Mouse (Mus musculus) forebrain, embryonic 14.5 days (tissue): ENCODE measurements at regions not wholly inside any gene's neighbourhood (a gene's known extent, or its start where the extent isn't known, plus 50 kb on each side); places are given as distances from the start of the nearest gene placed in this dataset.
"Not testable (repeated sequence)": the region's sequence is repeated elsewhere in the genome, so short reads cannot be mapped to it uniquely, and the experiment has no call there.

Experiments used
- ATAC-seq: fragments of 200-750 bp; cut with Nextera tagmentation; 2 replicates; pipeline ENCODE4 v1.8.0; 2017; ENCODE audit warnings: mild to moderate bottlenecking, moderate library complexity
- DNase-seq: peaks from one replicate; pipeline ENCODE4 v3.0.0-alpha.2; 2015; ENCODE audit warnings: low spot score
- H3K27ac ChIP-seq: fragments of 300-500 bp; sonication (generic); 2 replicates; pipeline ENCODE4 v1.5.1; 2014; ENCODE audit warnings: low read depth, mild to moderate bottlenecking, control low read depth, low read length, moderate library complexity
- H3K27me3 ChIP-seq: fragments of 300-500 bp; sonication (generic); replicated peaks from 2 replicates; pipeline ENCODE4 v1.6.1; 2014; ENCODE audit warnings: low read length, control low read depth, mixed read lengths; ENCODE audit not compliant: control insufficient read depth, insufficient read depth
- H3K36me3 ChIP-seq: fragments of 300-500 bp; sonication (generic); 2 replicates; pipeline ENCODE4 v1.6.1; 2014; ENCODE audit warnings: low read length, control low read depth; ENCODE audit not compliant: control insufficient read depth, insufficient read depth
- H3K4me1 ChIP-seq: fragments of 300-500 bp; sonication (generic); 2 replicates; pipeline ENCODE4 v1.6.1; 2014; ENCODE audit warnings: antibody characterized with exemption, low read length, control low read depth; ENCODE audit not compliant: control insufficient read depth, insufficient read depth
- H3K4me2 ChIP-seq: fragments of 300-500 bp; sonication (generic); 2 replicates; pipeline ENCODE4 v1.6.1; 2014; ENCODE audit warnings: mild to moderate bottlenecking, control low read depth, low read length
- H3K4me3 ChIP-seq: fragments of 300-500 bp; sonication (generic); 2 replicates; pipeline ENCODE4 v1.5.1; 2014; ENCODE audit warnings: low read depth, low read length, control low read depth
- H3K9ac ChIP-seq: fragments of 300-500 bp; sonication (generic); 2 replicates; pipeline ENCODE4 v1.6.1; 2014; ENCODE audit warnings: mild to moderate bottlenecking, low read length, control low read depth, moderate library complexity
- H3K9me3 ChIP-seq: fragments of 300-500 bp; sonication (generic); replicated peaks from 2 replicates; pipeline ENCODE4 v1.6.1; 2016; ENCODE audit warnings: low read length, control low read depth, mixed read lengths; ENCODE audit not compliant: control insufficient read depth
- WGBS: fragments of 180-500 bp; shearing (Covaris S2); extraction: QIAGEN DNeasy Blood & Tissue Kit; methylation state at CpG from one replicate; pipeline ENCODE4 v1.1.7; 2014; 5-methylcytosine and 5-hydroxymethylcytosine counted together

- Histone ChIP-seq H3K4me3 (no peak overlapping the region), H3K27ac (0 out of 2 replicates have a peak overlapping the region, but pooled peaks have one; percentile 6), H3K36me3 (no peaks in the 10 kb centered on the region), H3K27me3 (no peaks in the 10 kb centered on the region), H3K9ac (no peak overlapping the region), H3K9me3 (no peaks in the 10 kb centered on the region), H3K4me2 (no peak overlapping the region), H3K4me1 (peaks cover 48% of the 10 kb centered on the region)
- 47% methylated on average over 7 of the region's 7 CpGs for WGBS
- DNase-seq (peak; percentile 23), ATAC-seq (no peak)
Measured at GRCm38 (mm10) chr13:97406678-97407077, 165.8 kb downstream of the Enc1 start.

GRCm38 (mm10) chr13:97402164-97402761 is 161.4 kb downstream of the Enc1 start:
- Histone ChIP-seq H3K4me3 (no peak overlapping the region), H3K9ac (no peak overlapping the region), H3K27me3 (no peaks in the 10 kb centered on the region), H3K36me3 (no peaks in the 10 kb centered on the region), H3K9me3 (no peaks in the 10 kb centered on the region), H3K4me1 (peaks cover 12% of the 10 kb centered on the region), H3K4me2 (no peak overlapping the region), H3K27ac (no peak overlapping the region)
- peak; percentile 63 for DNase-seq
- ATAC-seq, result peak; percentile 51; the same call in 1 of the 2 replicates
- 29% methylated on average over 10 of the region's 10 CpGs for WGBS

- 86% methylated on average over 7 of the region's 7 CpGs for WGBS
- ATAC-seq, result no peak
Measured at GRCm38 (mm10) chr13:97401620-97402019, 160.7 kb downstream of the Enc1 start.

GRCm38 (mm10) chr13:97398041-97398440 is 157.1 kb downstream of the Enc1 start:
- H3K4me1 ChIP-seq, result peaks cover 5% of the 10 kb centered on the region
- H3K9ac ChIP-seq, result no peak overlapping the region
- no peaks in the 10 kb centered on the region for H3K9me3 ChIP-seq
- no peaks in the 10 kb centered on the region for H3K27me3 ChIP-seq
- WGBS, result 85% methylated on average over 1 of the region's 1 CpGs
- no peaks in the 10 kb centered on the region for H3K36me3 ChIP-seq
- H3K27ac ChIP-seq, result no peak overlapping the region
- H3K4me2 ChIP-seq, result no peak overlapping the region
- no peak for DNase-seq
- H3K4me3 ChIP-seq, result no peak overlapping the region
- ATAC-seq, result no peak

More at GRCm38 (mm10) chr13:97401620-97402019, 160.7 kb downstream of the Enc1 start:
- Histone ChIP-seq H3K4me3 (no peak overlapping the region), H3K9ac (no peak overlapping the region), H3K4me2 (no peak overlapping the region), H3K36me3 (no peaks in the 10 kb centered on the region), H3K4me1 (peaks cover 7% of the 10 kb centered on the region), H3K9me3 (no peaks in the 10 kb centered on the region), H3K27me3 (no peaks in the 10 kb centered on the region), H3K27ac (no peak overlapping the region)
- DNase-seq, result no peak

- Histone ChIP-seq H3K27me3 (no peaks in the 10 kb centered on the region), H3K36me3 (no peaks in the 10 kb centered on the region), H3K27ac (no peak overlapping the region), H3K9ac (no peak overlapping the region), H3K9me3 (no peaks in the 10 kb centered on the region), H3K4me2 (no peak overlapping the region), H3K4me3 (no peak overlapping the region), H3K4me1 (peaks cover 1% of the 10 kb centered on the region)
- ATAC-seq, result no peak
- DNase-seq, result no peak
- 91% methylated on average over 3 of the region's 3 CpGs for WGBS
Measured at GRCm38 (mm10) chr13:97396899-97397640, 156.2 kb downstream of the Enc1 start.

GRCm38 (mm10) chr13:97396286-97396685 is 155.4 kb downstream of the Enc1 start:
- 68% methylated on average over 2 of the region's 2 CpGs for WGBS
- H3K9ac ChIP-seq, H3K4me3 ChIP-seq, H3K9me3 ChIP-seq, H3K27ac ChIP-seq, DNase-seq, H3K4me1 ChIP-seq, ATAC-seq, H3K36me3 ChIP-seq, H3K27me3 ChIP-seq, H3K4me2 ChIP-seq: not testable (repeated sequence)

- WGBS, result 82% methylated on average over 7 of the region's 7 CpGs
- no peak overlapping the region for H3K4me3 ChIP-seq
- H3K9me3 ChIP-seq, result no peaks in the 10 kb centered on the region
- H3K36me3 ChIP-seq, result no peaks in the 10 kb centered on the region
- H3K4me1 ChIP-seq, result peaks cover 6% of the 10 kb centered on the region
- no peak overlapping the region for H3K27ac ChIP-seq
- H3K9ac ChIP-seq, result no peak overlapping the region
- no peaks in the 10 kb centered on the region for H3K27me3 ChIP-seq
- no peak for DNase-seq
- no peak for ATAC-seq
- H3K4me2 ChIP-seq, result no peak overlapping the region
Measured at GRCm38 (mm10) chr13:97394756-97395454, 154.0 kb downstream of the Enc1 start.

- Histone ChIP-seq H3K27me3 (no peaks in the 10 kb centered on the region), H3K9ac (no peak overlapping the region), H3K36me3 (no peaks in the 10 kb centered on the region), H3K4me1 (peaks cover 6% of the 10 kb centered on the region), H3K4me3 (no peak overlapping the region), H3K27ac (no peak overlapping the region), H3K4me2 (no peak overlapping the region), H3K9me3 (no peaks in the 10 kb centered on the region)
- ATAC-seq (no peak), DNase-seq (no peak)
- WGBS, result 67% methylated on average over 4 of the region's 4 CpGs
Measured at GRCm38 (mm10) chr13:97394071-97394470, 153.2 kb downstream of the Enc1 start.

GRCm38 (mm10) chr13:97393456-97393855 is 152.6 kb downstream of the Enc1 start:
- H3K27me3 ChIP-seq, result no peaks in the 10 kb centered on the region
- H3K4me2 ChIP-seq, result no peak overlapping the region
- no peaks in the 10 kb centered on the region for H3K9me3 ChIP-seq
- ATAC-seq, result no peak
- H3K27ac ChIP-seq, result no peak overlapping the region
- H3K9ac ChIP-seq, result no peak overlapping the region
- 91% methylated on average over 7 of the region's 7 CpGs for WGBS
- no peaks in the 10 kb centered on the region for H3K36me3 ChIP-seq
- no peak overlapping the region for H3K4me3 ChIP-seq
- H3K4me1 ChIP-seq, result peaks cover 6% of the 10 kb centered on the region
- no peak for DNase-seq
